Mouse (Mus musculus): ENCODE measurements around the gene Klhl31.

Klhl31 gene

DNA sequence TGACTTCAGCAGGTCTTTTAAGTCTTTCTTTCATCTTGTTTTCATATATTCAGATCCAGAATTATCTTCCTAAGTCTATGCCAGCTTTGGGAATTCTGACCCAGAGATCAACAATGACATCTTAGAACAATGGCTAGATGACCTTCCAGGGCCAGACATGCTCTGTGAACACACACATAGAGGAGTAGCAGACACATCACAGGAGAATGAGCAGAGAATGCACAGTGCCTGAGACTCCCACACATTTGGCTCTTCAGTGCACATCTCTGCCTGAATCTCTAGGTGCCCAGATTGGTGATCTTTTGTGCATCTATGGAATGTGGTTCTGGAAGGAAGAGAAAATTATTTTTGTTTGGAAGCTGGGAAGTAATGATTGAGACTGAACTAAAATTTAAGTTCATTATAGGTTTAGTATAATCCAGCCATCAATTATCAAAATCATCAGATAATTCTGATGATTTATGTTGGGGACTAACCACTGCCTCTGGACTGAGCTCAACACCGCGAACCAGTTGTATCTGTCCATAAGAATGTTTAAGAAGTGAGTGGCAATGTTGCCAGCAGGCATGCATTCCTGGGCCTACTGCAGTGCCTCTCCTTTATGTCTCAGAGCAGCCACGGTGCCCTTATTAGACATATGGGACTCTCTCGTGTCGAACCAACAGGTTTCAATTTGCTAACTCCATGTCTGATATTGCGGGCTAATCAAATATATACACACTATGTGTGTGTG is 12.8 kb upstream of the Klhl31 start:
- DNase-seq (ENCODE audit: low spot score): no peak

DNA sequence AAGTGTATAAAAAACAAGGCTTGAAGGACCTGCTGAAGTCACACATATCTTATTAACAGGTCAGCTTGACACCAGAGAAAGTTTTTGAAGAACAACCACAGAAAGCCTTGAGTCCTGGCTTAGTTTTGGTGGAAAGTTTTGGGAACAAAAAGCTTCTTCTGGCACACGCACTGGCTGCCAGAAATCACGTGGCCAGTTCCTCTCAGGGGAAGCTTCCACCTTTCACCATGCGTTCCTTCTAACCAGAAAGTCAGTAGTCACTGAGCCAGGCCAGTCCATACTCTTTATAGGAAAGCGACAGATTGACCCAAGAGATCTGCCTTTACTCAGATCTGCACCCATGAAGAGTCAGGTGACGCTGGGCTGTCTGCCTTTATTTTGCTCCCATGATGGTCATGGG is 12.1 kb upstream of the Klhl31 start:
- no peak for DNase-seq (ENCODE audit: low spot score)

DNA sequence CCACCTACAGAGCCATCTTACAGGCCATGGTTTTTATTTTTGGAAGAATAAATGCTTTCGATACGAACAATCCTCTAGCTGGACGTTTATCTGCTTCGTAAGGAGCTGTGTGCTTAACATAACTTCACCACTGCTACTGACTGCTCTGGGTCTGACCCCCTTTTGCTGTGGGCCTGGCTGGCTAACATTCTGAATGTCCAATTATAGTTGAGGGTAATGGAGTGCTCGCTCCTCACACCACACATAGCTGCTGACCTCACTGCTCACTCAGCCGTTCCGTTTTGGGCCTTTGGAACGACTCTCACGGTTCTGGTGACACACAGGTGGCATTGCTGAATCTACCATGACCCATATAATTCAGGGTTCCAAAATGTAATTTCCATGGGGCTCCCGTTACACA is 7.6 kb upstream of the Klhl31 start:
- no peak for DNase-seq (ENCODE audit: low spot score)

DNA sequence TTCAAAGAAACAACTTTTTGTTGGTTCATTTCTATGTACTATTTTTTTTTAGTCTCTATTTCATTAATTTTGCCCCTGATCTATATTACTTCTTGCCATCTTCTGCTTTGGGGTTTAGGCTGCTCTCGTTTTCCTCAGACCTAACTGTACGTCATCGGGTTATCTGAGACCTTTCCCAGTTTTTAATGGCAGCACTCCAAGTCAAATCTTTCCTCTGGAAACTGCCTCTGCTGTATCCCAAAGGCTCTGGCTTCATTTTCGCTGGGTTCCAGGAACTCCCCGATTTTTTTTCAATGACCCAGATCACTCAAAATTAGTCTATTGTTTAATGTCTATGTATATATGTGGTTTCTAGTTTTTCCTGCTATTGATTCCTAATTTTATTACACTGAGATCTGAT is 6.6 kb upstream of the Klhl31 start:
- no peak for DNase-seq (ENCODE audit: low spot score)

DNA sequence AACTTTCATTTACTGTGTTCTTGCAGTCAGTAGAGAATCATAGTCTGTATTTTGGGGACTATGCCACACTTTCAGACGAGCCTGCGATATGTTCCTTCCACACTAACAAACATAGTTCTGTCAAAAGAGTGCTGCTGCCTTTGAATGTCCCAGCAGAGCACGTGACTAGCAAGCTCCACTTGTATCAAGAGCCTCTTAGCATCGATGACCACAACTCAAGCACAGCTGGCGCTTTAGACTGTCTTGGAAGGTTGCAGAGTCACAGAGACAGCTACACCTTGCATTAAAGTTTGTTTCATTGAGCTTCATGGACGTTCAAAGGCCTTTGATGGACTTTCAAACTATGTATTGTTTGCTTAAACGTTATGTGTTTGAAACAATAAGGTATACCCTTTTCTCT is 5.5 kb upstream of the Klhl31 start:
- no peak for DNase-seq (ENCODE audit: low spot score)

DNA sequence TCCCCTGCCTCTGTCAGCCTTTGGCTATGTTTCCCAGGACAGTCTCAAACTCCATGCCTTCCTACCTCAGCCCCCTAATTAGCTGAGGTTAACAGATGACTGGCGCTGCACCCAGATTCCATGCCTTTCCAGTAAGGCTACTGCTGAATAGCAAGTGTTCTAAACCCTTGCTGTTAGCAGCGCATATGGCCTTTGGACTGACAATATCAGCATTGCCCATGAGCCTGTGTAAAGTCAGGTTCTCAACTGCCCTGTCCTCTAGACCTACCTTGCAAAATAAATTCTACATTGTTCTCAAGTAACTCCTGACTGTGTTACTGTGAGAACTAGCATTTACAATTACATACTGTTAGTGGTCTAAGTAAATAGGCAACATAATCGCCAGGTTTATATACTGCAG is 3.9 kb upstream of the Klhl31 start:
- no peak for DNase-seq (ENCODE audit: low spot score)

DNA sequence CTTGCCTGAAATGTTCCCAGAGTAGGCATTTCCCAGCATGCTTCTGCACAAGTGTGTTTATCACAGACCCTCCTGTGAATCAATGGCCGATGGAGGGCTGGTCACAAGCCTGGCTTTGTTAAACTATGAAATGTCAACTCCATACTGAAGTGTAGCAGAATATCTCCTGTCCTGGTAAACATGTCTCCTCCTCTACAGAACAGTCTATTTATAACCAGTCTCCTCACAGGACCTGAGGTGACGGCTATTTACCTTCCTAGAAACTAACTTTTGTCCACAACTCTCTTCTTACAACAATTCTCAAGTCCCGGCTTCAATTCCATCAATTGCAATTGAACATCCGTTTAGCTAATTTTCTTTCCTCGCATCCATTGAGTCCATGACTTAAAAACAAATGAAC is 297 bp upstream of the Klhl31 start:
- DNase-seq (ENCODE audit: low spot score): no peak

DNA sequence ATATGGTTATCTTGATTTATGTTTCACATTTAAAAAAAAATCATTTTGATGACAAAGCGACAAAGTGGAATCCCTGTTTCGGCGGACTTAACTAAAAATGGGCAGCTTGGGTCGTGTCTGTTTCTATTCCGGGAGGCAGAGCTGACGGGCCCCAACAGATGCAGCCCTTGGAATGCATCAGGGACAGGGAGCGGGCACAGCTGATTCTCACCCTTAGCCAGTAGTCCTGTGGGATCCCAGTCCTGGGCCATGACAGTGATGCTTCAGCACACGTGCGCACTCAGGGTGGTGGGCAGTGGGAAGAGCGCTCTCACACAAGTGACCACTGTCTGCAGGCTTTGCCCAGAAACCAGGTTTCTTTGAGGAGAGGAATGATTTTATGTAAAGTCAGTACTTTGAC is 1.1 kb downstream of the Klhl31 start:
- DNase-seq (ENCODE audit: low spot score): no peak

DNA sequence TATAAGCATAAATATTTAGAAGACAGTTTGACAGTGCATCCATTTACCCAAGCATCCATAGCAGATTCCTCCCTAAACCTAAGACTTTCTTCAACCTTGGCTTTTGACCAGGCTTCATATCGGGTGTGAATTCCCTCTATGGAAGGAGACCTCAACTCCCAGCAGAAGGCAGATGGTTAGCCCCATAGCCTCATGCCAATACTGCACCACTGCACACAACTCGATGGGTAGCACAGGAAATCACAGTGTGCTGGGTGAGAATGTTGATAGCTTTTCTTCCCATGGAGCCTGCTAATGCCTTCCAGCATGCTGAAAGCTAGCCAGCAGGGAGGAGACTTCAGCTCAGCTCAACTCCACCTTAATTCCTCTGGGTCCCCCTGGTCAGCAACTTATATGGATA is 8.9 kb downstream of the Klhl31 start:
- DNase-seq (ENCODE audit: low spot score): no peak

DNA sequence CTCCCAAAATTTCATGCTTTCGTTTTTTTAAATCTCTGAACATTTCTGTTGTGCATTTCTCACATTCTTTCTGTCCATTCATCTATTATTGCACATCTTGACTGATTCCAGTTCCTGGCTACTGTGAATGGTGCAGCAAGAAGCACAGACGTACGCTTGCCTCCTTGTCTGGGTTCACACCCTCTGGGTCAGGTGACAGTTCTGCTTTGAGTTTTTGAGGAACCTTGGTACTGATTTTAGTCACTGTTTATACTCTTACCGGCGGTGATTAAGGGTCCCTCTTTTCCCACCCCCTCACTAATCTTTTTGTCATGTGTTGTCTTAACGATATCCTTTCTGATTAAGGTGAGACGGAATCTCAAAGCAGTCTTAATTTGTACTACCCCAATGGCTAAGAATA is 15.5 kb downstream of the Klhl31 start:
- no peak for DNase-seq (ENCODE audit: low spot score)

DNA sequence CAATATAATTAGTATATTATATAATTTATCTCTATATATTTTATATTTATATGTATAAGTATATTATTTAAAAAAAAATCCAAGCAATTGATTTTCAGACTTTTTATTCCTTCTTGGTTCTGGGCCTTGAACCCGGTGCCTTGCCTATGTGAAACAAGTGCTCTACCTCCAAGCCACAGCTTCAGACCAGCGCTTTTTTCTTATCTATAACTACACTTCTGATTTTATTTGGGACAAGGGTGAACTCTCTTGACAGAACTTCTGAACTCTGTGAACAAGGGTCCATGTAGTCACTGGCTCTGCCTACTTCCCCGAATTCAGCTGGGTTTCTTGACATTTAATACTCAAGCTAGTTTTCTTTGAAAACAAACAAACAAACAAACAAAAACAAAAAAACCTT is 17.6 kb downstream of the Klhl31 start:
- DNase-seq (ENCODE audit: low spot score): no peak

DNA sequence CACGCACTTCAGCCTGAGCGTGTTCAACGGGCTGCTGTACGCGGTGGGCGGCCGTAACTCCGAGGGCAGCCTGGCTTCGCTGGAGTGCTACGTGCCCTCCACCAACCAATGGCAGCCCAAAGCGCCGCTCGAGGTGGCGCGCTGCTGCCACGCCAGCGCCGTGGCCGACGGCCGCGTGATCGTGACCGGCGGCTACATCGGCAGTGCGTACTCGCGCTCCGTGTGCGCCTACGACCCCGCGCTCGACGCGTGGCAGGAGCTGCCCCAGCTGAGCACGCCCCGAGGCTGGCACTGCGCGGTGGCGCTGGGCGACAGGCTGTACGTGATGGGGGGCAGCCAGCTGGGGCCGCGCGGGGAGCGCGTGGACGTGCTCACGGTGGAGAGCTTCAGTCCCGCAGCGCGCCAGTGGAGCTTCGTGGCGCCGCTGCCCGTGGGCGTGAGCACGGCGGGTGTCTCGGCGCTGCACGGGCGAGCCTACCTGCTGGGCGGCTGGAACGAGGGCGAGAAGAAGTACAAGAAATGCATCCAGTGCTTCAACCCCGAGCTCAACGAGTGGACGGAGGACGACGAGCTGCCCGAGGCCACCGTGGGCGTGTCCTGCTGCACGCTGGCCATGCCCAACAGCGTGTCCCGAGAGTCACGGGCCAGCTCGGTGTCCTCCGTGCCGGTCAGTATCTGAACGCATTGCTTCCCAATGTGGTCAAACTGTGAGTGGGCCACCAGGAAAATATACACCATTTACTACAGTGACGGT is 19.1 kb downstream of the Klhl31 start:
- peak; percentile 14 for DNase-seq (ENCODE audit: low spot score)

DNA sequence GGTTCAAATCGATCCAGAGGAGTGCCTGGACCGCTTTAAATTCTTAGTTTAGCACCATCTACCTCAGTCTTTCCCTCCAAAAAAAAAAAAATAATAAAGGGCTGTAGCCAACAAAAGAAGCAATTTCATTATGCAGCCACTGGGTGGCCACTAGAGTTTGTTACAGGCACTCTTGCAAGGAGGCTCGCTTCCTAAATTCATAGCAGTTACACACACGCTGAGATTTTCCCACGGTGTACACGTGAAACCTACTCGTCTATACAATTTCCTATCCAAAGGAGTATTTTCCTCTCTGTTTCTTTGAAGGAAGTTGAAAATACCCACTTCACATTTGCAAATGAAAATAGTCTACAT is 19.6 kb downstream of the Klhl31 start:
- DNase-seq (ENCODE audit: low spot score): peak; percentile 13

DNA sequence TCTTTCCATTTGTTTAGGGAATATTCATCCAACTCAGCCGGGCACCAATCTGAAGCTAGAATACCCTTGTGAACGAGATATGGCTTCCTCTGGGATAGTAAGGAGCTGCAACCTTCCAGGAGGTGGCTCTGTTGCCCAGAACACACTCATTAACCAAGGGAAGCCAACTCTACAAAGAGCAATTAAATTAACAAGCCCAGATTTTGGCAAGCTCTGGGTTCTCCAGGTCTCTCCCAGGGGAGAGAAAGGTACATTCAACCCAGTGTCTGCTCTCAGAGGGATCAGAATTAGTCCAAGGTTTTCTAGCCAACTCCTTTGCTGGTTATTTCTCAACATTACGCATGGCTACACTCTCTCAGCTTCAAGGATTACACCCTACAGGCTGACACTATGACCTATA is 26.6 kb downstream of the Klhl31 start:
- DNase-seq (ENCODE audit: low spot score): no peak

DNA sequence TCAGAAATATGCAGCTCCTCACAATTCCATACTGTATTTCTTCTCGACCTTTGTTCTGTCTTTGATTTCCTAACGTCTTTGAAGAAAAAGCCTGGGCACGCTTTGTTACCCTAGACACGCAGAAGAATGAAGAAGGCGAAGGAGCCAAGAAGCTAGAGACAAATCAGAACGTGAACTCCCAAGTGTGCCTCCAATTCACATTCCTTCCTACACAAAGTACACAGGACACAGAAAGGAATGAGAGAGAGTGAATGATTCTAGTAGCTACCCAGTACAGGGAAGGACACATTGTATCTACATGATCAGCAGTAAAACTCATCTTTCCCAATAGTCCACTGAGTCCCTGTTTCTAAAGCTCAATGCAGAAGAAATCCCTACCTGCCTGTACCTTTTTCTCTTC is 33.8 kb downstream of the Klhl31 start:
- no peak for DNase-seq (ENCODE audit: low spot score)

DNA sequence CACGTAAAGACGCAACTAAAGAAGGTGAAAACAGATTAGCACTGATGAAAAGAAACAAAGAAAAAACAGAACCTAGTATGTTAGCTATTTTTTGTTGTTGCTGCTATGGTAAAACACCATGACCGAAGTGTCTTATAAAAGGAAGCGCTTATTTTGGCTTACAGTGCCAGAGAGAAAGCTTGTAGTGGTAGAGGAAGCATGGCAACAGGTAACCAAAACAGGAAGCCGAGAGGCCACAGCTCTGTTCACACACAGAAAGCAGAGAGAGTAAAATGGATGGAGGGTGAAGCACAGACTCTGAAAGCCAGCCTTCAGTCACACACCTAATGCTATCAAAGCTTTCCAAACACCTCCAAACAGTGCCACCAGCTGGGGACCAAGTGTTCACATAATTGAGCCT is 34.7 kb downstream of the Klhl31 start:
- DNase-seq (ENCODE audit: low spot score): no peak

DNA sequence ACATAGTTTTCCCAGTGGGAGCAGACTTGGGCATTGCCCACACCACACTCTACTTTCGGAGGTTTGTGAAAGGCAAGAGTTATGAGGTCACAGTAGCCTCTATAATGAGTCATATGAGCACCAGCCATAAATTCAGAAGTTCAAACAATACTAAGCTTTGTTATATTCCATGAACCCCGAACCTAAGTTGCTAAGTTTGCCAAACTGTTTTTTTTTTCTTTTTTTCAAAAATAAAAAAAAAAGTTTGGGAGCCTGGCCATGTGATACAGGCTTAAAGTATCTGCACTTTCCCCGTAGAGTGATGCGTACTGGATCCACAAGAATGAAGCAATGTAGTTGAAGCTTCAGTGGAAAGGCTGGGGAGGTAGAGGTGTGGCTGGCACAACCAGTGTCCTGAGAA is 36.9 kb downstream of the Klhl31 start:
- DNase-seq (ENCODE audit: low spot score): no peak

DNA sequence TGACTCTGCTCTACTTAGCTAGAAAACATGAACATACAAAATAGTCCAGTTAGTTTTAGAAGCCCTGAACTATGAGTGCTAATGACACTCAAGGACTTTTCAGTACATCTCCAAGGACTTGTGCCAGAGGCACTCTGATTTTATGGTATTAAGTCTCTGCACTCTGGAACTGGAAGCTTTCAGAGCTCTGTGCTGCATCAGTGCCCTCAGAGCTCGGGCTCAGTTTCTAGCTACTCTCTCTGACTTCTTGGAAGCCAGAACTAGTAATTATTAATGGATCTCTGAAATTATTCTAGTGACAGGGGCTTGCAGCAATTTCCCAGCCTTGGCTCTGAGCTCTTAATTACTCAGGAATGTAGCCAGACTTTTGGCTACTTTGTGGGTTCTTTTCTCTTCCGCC is 37.7 kb downstream of the Klhl31 start:
- no peak for DNase-seq (ENCODE audit: low spot score)

DNA sequence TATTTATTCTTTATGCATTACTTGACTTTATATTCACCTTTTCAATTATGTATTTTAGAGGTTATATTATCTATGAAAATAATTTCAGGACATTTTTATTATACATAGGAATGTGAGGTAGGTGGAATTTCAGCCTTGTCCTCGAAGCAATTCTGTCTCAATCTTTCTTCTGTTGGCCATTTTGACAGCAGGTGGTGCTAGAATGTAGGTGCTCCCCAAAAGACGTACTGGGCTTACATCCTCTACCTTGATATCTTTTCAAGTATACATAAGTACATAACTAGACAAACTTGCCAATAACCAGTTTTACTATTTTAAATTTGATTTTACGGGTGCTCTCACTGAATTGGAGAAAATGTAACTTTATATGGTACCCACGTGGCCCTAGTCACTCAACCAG is 48.6 kb downstream of the Klhl31 start:
- DNase-seq (ENCODE audit: low spot score): no peak

DNA sequence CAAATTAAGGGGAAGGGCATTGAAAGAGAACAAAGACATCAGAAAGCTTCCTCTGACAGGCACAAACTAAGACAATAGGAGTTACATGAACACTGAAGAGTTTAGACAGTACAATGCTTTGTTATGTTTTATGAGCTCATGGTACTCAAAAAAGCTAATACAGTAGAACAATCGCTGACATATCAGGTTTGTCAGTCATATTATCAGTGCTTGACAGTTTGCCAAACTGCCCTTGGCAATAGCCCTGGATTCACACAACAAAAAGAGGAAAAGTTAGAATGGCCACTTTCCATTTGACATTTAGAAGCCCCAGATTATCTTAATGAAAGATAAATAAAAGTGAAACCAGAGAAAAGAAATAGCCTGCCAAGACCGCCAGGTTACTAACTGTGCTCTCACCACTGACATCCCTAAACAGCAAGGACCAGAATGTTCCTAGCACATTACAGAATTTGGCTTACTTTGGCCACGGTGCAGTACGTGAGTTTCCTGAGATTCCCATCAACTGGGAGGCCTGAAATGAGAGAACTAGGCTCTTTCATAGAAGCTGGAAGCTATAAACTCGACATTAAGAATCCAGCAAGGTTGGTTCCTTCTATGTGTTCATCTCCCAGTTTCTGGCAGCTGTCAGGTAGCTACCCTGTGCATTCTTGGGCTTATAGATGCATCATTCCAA is 49.7 kb downstream of the Klhl31 start:
- no peak for DNase-seq (ENCODE audit: low spot score)

DNA sequence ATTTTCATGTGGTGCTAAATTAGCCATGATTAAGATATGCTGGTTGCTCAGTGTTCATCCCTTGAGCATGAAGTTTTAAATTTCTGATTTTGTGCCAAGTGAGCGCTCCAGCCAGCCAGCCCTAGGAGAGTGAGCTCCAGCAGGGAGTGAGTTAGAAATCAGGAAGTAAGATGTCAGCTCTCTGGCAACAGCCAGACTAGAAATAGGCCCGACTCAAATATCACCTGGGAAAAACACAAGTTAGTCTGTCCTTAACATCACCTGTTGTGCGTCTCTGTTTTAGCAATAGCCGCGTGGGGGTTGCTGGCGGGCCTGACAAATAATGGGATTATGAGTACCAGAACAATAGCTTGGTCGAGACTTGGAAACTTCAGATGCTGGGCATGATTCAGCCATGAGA is 56.4 kb downstream of the Klhl31 start:
- DNase-seq (ENCODE audit: low spot score): no peak

DNA sequence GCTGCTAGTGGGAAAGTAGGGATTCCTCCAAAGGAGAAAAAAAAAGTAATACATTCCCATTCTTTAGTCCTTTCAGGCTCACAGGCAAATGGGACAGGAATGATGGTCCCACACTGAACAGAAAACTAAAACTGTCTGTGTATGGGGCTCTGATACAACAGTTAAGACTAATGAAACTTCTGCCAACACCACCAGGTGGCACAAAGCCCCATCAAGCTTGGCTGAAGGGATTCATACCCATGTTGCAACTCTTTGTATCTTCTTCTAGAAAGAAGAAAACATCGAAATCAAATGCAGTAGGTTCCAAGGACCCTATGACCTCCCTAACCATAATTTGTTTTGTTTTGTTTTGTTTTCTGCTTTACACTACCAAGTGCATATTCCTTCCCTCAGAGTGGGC is 57.1 kb downstream of the Klhl31 start:
- no peak for DNase-seq (ENCODE audit: low spot score)

DNA sequence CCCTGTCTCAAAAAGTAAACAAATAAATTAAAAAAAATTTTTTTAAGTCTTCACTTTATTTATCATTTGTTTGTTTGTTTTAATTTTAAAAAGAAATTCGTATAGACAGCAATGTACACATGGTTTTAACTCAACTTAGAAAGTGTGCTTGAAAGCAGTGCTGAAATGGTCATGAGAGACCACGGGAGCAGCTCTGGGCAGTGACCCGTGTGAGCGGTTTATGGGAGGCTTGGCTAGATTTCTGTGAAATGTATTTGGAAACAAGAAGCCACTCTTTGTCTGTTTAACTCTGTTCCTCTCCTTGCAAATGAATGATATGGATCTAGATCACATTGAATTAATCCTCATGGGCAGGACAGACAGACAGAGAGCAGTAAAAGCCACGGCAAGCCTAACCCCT is 59.3 kb downstream of the Klhl31 start:
- DNase-seq (ENCODE audit: low spot score): no peak

DNA sequence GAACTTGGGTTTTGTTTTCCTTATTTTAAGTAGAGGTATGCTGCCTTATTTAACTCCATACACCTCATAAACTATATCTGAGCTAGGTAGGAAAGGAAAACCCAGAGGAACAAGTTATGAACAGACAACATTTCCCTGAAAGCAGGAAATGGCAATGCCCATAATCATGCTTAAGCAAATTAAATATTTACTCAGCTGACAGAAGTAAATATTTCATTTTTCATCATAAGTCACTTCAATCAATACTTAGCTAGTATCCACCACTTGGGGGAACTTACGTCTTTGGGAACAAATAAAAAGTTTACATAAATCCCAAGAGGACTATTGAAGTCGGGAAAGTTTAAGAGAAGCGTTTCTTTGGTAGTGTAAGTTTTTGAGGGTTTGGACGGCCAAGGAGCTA is 67.2 kb downstream of the Klhl31 start:
- DNase-seq (ENCODE audit: low spot score): no peak

All from left cerebral cortex, adult 11 months (tissue).